Mouse (Mus musculus): ENCODE results near the gene Pef1. TPM values are rescaled to one million over a fixed set of nuclear protein-coding genes. Genes with fewer than 3 reads are reported as not detected.

Gene Pef1
- polyA plus RNA-seq, 1 experiment from 2014 or later: 68.6 TPM

- Histone ChIP-seq H3K27me3 (replicated peaks; ENCODE audit: control insufficient read depth, insufficient read depth, low read length) (no peaks in the 10 kb centered on the region; the same call in 1 of the 2 replicates), H3K27ac (replicated peaks; ENCODE audit: low read depth, low read length) (no peak overlapping the region), H3K4me2 (ENCODE audit: low read depth, low read length) (no peak overlapping the region), H3K9me3 (ENCODE audit: control insufficient read depth, low read length) (no peaks in the 10 kb centered on the region), H3K4me3 (ENCODE audit: low read depth, low read length) (no peak overlapping the region), H3K36me3 (ENCODE audit: control insufficient read depth, insufficient read depth, low read length) (peaks cover 6% of the 10 kb centered on the region; the same call in 1 of the 2 replicates), H3K9ac (ENCODE audit: low read depth, low read length) (no peak overlapping the region), H3K4me1 (ENCODE audit: control insufficient read depth, insufficient read depth, low read length) (0 out of 2 replicates have a peak, but pooled peaks cover 5% of the 10 kb centered on the region)
- ATAC-seq (ENCODE audit: low read depth): no peak
- WGBS: 49% methylated on average over 9 of the region's 9 CpGs
- no peak for DNase-seq (ENCODE audit: low spot score)
Measured at GRCm38 (mm10) chr4:130082211-130082610, 20.1 kb upstream of the Pef1 start.

- no peak overlapping the region for H3K9ac ChIP-seq (ENCODE audit: low read depth, low read length)
- 54% methylated on average over 7 of the region's 7 CpGs for WGBS
- DNase-seq (ENCODE audit: low spot score) (no peak), ATAC-seq (ENCODE audit: low read depth) (no peak)
- 0 out of 2 replicates have a peak, but pooled peaks cover 5% of the 10 kb centered on the region for H3K4me1 ChIP-seq (ENCODE audit: control insufficient read depth, insufficient read depth, low read length)
- H3K27ac ChIP-seq (replicated peaks; ENCODE audit: low read depth, low read length): no peak overlapping the region
- no peak overlapping the region for H3K4me2 ChIP-seq (ENCODE audit: low read depth, low read length)
- H3K27me3 ChIP-seq (replicated peaks; ENCODE audit: control insufficient read depth, insufficient read depth, low read length): no peaks in the 10 kb centered on the region
- peaks cover under 1% of the 10 kb centered on the region for H3K36me3 ChIP-seq (ENCODE audit: control insufficient read depth, insufficient read depth, low read length)
- H3K4me3 ChIP-seq (ENCODE audit: low read depth, low read length): no peak overlapping the region
- no peaks in the 10 kb centered on the region for H3K9me3 ChIP-seq (ENCODE audit: control insufficient read depth, low read length)
Measured at GRCm38 (mm10) chr4:130084331-130084945, 17.9 kb upstream of the Pef1 start.

- ATAC-seq (ENCODE audit: low read depth) (no peak), DNase-seq (ENCODE audit: low spot score) (no peak)
- Histone ChIP-seq H3K4me1 (ENCODE audit: control insufficient read depth, insufficient read depth, low read length) (0 out of 2 replicates have a peak, but pooled peaks cover 5% of the 10 kb centered on the region), H3K4me2 (ENCODE audit: low read depth, low read length) (no peak overlapping the region), H3K4me3 (ENCODE audit: low read depth, low read length) (no peak overlapping the region), H3K27ac (replicated peaks; ENCODE audit: low read depth, low read length) (no peak overlapping the region), H3K9ac (ENCODE audit: low read depth, low read length) (no peak overlapping the region), H3K27me3 (replicated peaks; ENCODE audit: control insufficient read depth, insufficient read depth, low read length) (no peaks in the 10 kb centered on the region), H3K36me3 (ENCODE audit: control insufficient read depth, insufficient read depth, low read length) (peaks cover 9% of the 10 kb centered on the region), H3K9me3 (ENCODE audit: control insufficient read depth, low read length) (no peaks in the 10 kb centered on the region)
- WGBS: 66% methylated on average over 11 of the region's 12 CpGs
Measured at GRCm38 (mm10) chr4:130085246-130085820, 17.0 kb upstream of the Pef1 start.

DNA sequence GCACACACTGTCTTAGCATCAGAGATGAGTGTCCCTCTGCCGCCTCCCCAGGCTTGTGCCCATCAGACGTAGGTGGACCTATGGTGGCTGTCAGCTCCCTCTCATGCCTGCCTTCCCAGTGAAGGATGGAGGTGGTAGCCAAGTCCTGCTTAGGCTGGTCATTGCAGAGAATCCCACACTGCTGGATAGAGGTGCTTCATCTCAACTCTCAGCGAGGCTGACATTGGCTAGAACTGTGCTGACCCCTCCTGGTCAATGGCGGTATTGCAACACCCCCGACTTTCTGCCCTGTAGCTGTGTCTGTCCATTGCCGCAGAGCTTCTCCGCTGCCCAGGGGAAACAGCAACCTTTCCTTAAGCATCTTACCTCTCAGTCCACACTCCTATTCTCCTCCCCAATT is 15.1 kb upstream of the Pef1 start:
- peak; percentile 81 for DNase-seq (ENCODE audit: low spot score)
- H3K27me3 ChIP-seq (replicated peaks; ENCODE audit: control insufficient read depth, insufficient read depth, low read length): no peaks in the 10 kb centered on the region
- no peak overlapping the region for H3K4me3 ChIP-seq (ENCODE audit: low read depth, low read length)
- no peak overlapping the region for H3K9ac ChIP-seq (ENCODE audit: low read depth, low read length)
- H3K4me2 ChIP-seq (ENCODE audit: low read depth, low read length): no peak overlapping the region
- no peaks in the 10 kb centered on the region for H3K9me3 ChIP-seq (ENCODE audit: control insufficient read depth, low read length)
- 14% methylated on average over 7 of the region's 7 CpGs for WGBS
- no peak overlapping the region for H3K27ac ChIP-seq (replicated peaks; ENCODE audit: low read depth, low read length)
- ATAC-seq (ENCODE audit: low read depth): peak; percentile 77; the same call in 1 of the 2 replicates
- peaks cover 14% of the 10 kb centered on the region for H3K36me3 ChIP-seq (ENCODE audit: control insufficient read depth, insufficient read depth, low read length)
- no peaks in the 10 kb centered on the region for H3K4me1 ChIP-seq (ENCODE audit: control insufficient read depth, insufficient read depth, low read length)

DNA sequence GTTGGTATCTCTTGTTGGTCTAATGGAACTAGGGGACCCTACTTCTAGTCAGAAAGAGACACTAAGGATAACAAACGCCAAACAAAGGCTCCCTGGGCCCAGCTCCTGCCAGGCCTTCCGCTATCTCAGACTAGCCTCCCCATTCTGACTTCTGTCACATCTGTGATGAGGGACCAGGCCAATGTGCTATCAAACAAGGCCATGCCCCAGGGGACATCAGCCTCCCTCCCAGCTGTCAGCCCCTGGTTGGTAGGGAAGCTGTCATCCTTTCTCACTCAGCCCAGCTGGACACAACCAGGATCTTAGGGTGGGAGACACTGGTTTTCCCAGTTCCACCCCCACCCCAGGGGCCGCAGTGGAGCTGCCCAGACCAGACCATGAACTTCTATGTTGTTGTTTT is 7.2 kb upstream of the Pef1 start:
- H3K36me3 ChIP-seq (ENCODE audit: control insufficient read depth, insufficient read depth, low read length): peaks cover 49% of the 10 kb centered on the region
- no peak overlapping the region for H3K4me3 ChIP-seq (ENCODE audit: low read depth, low read length)
- H3K9ac ChIP-seq (ENCODE audit: low read depth, low read length): no peak overlapping the region
- ATAC-seq (ENCODE audit: low read depth) (no peak), DNase-seq (ENCODE audit: low spot score) (no peak)
- H3K27ac ChIP-seq (replicated peaks; ENCODE audit: low read depth, low read length): no peak overlapping the region
- H3K9me3 ChIP-seq (ENCODE audit: control insufficient read depth, low read length): no peaks in the 10 kb centered on the region
- no peaks in the 10 kb centered on the region for H3K4me1 ChIP-seq (ENCODE audit: control insufficient read depth, insufficient read depth, low read length)
- H3K4me2 ChIP-seq (ENCODE audit: low read depth, low read length): no peak overlapping the region
- H3K27me3 ChIP-seq (replicated peaks; ENCODE audit: control insufficient read depth, insufficient read depth, low read length): no peaks in the 10 kb centered on the region
- WGBS: 56% methylated on average over 3 of the region's 3 CpGs

- H3K4me2 ChIP-seq (ENCODE audit: low read depth, low read length): peak overlapping the region; percentile 8; the same call in 1 of the 2 replicates
Measured at GRCm38 (mm10) chr4:130101183-130101582, 1.2 kb upstream of the Pef1 start.

DNA sequence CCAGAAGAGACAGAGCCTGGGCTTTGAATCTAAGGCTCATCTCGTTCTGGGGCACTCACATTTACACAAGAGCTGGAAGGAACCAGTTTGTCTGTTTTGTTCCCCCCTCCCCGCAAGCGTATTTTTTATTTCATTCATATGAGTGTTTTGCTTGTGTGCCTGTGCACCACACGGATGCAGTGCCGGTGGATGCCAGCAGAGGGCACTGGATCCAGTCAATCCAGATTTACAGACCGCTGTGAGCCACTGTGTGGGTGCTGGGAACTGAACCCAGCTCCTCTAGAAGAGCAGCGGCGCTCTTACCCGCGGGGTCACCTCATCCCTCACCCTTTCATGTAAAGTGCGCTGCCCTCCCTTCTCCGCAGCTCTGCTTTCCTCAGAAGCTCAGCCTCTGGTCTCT is 1.3 kb downstream of the Pef1 start:
- 0 out of 2 replicates have a peak, but pooled peaks cover 4% of the 10 kb centered on the region for H3K9me3 ChIP-seq (ENCODE audit: control insufficient read depth, low read length)
- H3K4me2 ChIP-seq (ENCODE audit: low read depth, low read length): no peak overlapping the region
- peaks cover 7% of the 10 kb centered on the region for H3K36me3 ChIP-seq (ENCODE audit: control insufficient read depth, insufficient read depth, low read length)
- WGBS: 78% methylated on average over 12 of the region's 12 CpGs
- no peak overlapping the region for H3K4me3 ChIP-seq (ENCODE audit: low read depth, low read length)
- no peak overlapping the region for H3K27ac ChIP-seq (replicated peaks; ENCODE audit: low read depth, low read length)
- peaks cover 27% of the 10 kb centered on the region for H3K4me1 ChIP-seq (ENCODE audit: control insufficient read depth, insufficient read depth, low read length)
- no peak for ATAC-seq (ENCODE audit: low read depth)
- no peak for DNase-seq (ENCODE audit: low spot score)
- H3K9ac ChIP-seq (ENCODE audit: low read depth, low read length): no peak overlapping the region
- no peaks in the 10 kb centered on the region for H3K27me3 ChIP-seq (replicated peaks; ENCODE audit: control insufficient read depth, insufficient read depth, low read length)

More at GRCm38 (mm10) chr4:130101183-130101582, 1.2 kb upstream of the Pef1 start:
- Histone ChIP-seq H3K27ac (replicated peaks; ENCODE audit: low read depth, low read length) (peak overlapping the region; percentile 44; the same call in 1 of the 2 replicates), H3K4me1 (ENCODE audit: control insufficient read depth, insufficient read depth, low read length) (peaks cover 19% of the 10 kb centered on the region), H3K27me3 (replicated peaks; ENCODE audit: control insufficient read depth, insufficient read depth, low read length) (no peaks in the 10 kb centered on the region), H3K4me3 (ENCODE audit: low read depth, low read length) (0 out of 2 replicates have a peak overlapping the region, but pooled peaks have one; percentile 1), H3K36me3 (ENCODE audit: control insufficient read depth, insufficient read depth, low read length) (peaks cover 13% of the 10 kb centered on the region), H3K9ac (ENCODE audit: low read depth, low read length) (no peak overlapping the region), H3K9me3 (ENCODE audit: control insufficient read depth, low read length) (0 out of 2 replicates have a peak, but pooled peaks cover 4% of the 10 kb centered on the region)
- WGBS: 28% methylated on average over 8 of the region's 8 CpGs
- peak; percentile 43; the same call in 1 of the 2 replicates for ATAC-seq (ENCODE audit: low read depth)
- DNase-seq (ENCODE audit: low spot score): peak; percentile 54

DNA sequence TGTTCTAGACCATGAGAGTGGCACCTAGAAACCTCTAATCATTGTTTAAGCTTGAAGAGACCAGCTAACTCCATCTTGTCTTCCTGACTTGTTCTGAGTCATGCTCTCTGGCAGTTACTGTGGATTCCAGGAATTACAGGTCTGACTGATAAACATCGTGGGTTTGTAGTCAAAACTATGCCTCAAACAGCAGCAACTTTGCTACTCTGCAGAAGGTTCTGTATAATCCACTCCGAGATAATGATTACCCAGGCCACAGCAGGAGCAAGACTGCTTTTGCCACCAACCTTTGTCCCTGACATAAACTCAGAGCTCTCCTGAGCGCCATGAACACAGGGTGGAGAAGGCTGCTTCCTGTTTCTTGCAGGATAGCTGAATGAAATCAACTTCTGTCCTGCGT is 2.2 kb downstream of the Pef1 start:
- H3K9ac ChIP-seq (ENCODE audit: low read depth, low read length): no peak overlapping the region
- no peak overlapping the region for H3K27ac ChIP-seq (replicated peaks; ENCODE audit: low read depth, low read length)
- no peak overlapping the region for H3K4me2 ChIP-seq (ENCODE audit: low read depth, low read length)
- 87% methylated on average over 4 of the region's 4 CpGs for WGBS
- H3K4me3 ChIP-seq (ENCODE audit: low read depth, low read length): no peak overlapping the region
- 0 out of 2 replicates have a peak, but pooled peaks cover 4% of the 10 kb centered on the region for H3K9me3 ChIP-seq (ENCODE audit: control insufficient read depth, low read length)
- ATAC-seq (ENCODE audit: low read depth) (no peak), DNase-seq (ENCODE audit: low spot score) (no peak)
- no peaks in the 10 kb centered on the region for H3K36me3 ChIP-seq (ENCODE audit: control insufficient read depth, insufficient read depth, low read length)
- peaks cover 32% of the 10 kb centered on the region for H3K4me1 ChIP-seq (ENCODE audit: control insufficient read depth, insufficient read depth, low read length)
- no peaks in the 10 kb centered on the region for H3K27me3 ChIP-seq (replicated peaks; ENCODE audit: control insufficient read depth, insufficient read depth, low read length)

Data from embryonic facial prominence, embryonic 14.5 days (tissue).